Mouse (Mus musculus): Measurements from ENCODE around the gene Bcl11a. TPM values are rescaled to one million over a fixed set of nuclear protein-coding genes. Genes with fewer than 3 reads are reported as not detected.

The Bcl11a gene
- polyA plus RNA-seq, 1 experiment from 2014 or later, result 29.6 TPM

DNA sequence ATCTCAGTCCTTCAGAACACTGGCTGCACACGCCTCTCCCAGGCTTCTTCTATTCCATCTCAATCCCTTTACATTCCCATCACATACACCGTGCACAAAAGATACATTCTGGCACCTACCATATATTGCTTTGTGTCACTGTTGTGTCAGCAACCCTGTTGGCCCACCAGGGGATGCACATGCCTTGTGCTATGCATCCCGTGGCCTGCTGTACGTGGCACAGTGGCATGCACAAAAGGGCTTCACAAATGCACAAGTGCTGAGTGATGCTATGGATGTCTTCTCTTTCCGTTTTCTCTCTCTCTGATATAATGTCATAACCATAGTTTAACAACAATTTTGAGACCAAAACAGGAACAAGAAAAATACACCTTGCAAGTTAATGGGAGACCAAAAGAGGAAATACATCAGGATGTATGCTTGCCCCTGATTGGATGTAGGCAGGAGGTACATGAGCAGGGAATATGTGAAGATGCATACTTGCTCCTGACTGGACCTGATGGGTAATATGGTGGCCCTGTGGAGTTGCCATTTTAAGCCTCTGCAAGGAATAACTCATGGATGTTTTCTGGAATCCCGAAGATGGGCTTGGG, 140.0 kb downstream of the Bcl11a start:
- Histone ChIP-seq H3K27ac (ENCODE audit: low read depth) (no peak overlapping the region), H3K9ac (ENCODE audit: low read length) (no peak overlapping the region), H3K27me3 (replicated peaks; ENCODE audit: control insufficient read depth, insufficient read depth, low read length) (no peaks in the 10 kb centered on the region), H3K4me2 (ENCODE audit: low read length) (no peak overlapping the region), H3K4me3 (ENCODE audit: low read depth, low read length) (no peak overlapping the region), H3K36me3 (ENCODE audit: control insufficient read depth, insufficient read depth, low read length) (no peaks in the 10 kb centered on the region), H3K9me3 (ENCODE audit: control insufficient read depth, low read length) (no peaks in the 10 kb centered on the region), H3K4me1 (replicated peaks; ENCODE audit: control insufficient read depth, insufficient read depth, low read length) (peaks cover 4% of the 10 kb centered on the region; the same call in 1 of the 2 replicates)
- DNase-seq (ENCODE audit: low spot score) (no peak), ATAC-seq (replicated peaks; ENCODE audit: low FRiP score, low TSS enrichment, low read depth) (no peak)
- 88% methylated on average over 6 of the region's 6 CpGs for WGBS

GRCm38 (mm10) chr11:24221601-24222307, 143.9 kb downstream of the Bcl11a start:
- DNase-seq (ENCODE audit: low spot score), result no peak
- Histone ChIP-seq H3K36me3 (ENCODE audit: control insufficient read depth, insufficient read depth, low read length) (no peaks in the 10 kb centered on the region), H3K4me3 (ENCODE audit: low read depth, low read length) (no peak overlapping the region), H3K27ac (ENCODE audit: low read depth) (no peak overlapping the region), H3K9me3 (ENCODE audit: control insufficient read depth, low read length) (no peaks in the 10 kb centered on the region), H3K27me3 (replicated peaks; ENCODE audit: control insufficient read depth, insufficient read depth, low read length) (no peaks in the 10 kb centered on the region), H3K4me2 (ENCODE audit: low read length) (no peak overlapping the region), H3K9ac (ENCODE audit: low read length) (no peak overlapping the region), H3K4me1 (replicated peaks; ENCODE audit: control insufficient read depth, insufficient read depth, low read length) (no peaks in the 10 kb centered on the region)
- no peak for ATAC-seq (replicated peaks; ENCODE audit: low FRiP score, low TSS enrichment, low read depth)
- 69% methylated on average over 4 of the region's 4 CpGs for WGBS

Other genes starting within 250 kb of the Bcl11a start
- gene Papolg, start 182.8 kb upstream of the Bcl11a start, polyA plus RNA-seq (2014; fragmentation: Nextera tagmentation; extraction: Ambion mirVana), result 12.1 and 14.0 TPM in 2 replicates
- gene A830031A19Rik, start 3.0 kb upstream of the Bcl11a start, polyA plus RNA-seq (2014; fragmentation: Nextera tagmentation; extraction: Ambion mirVana), result not detected in 2 replicates

All from intestine, embryonic 14.5 days (tissue).